Mouse (Mus musculus) large intestine, adult 2 months (tissue): Measurements from ENCODE around the gene Gpi1. TPM values are rescaled to one million over a fixed set of nuclear protein-coding genes. Genes with fewer than 3 reads are reported as not detected.
A peak's percentile ranks its signal among the peaks of the same experiment; 100 is the strongest.
"Not testable (repeated sequence)": the region's sequence is repeated elsewhere in the genome, so short reads cannot be mapped to it uniquely, and the experiment has no call there.

ENCODE experiments used
- DNase-seq: peaks from one replicate; pipeline ENCODE4 v3.0.0-alpha.2; 2012; ENCODE audit warnings: low read depth, low spot score
- WGBS: fragments of 180-500 bp; shearing (Covaris S2); methylation state at CpG from one replicate; pipeline ENCODE4 v1.1.7; 2018; 5-methylcytosine and 5-hydroxymethylcytosine counted together
- polyA plus RNA-seq: library from polyadenylated mRNA; depleted of rRNA; stranded (reverse); fragments of >200 nt; gene quantifications from 2 replicates; pipeline ENCODE4 v1.2.3, GENCODE M21; 2012

The Gpi1 gene
- polyA plus RNA-seq, 1 experiment: 315 TPM

DNA sequence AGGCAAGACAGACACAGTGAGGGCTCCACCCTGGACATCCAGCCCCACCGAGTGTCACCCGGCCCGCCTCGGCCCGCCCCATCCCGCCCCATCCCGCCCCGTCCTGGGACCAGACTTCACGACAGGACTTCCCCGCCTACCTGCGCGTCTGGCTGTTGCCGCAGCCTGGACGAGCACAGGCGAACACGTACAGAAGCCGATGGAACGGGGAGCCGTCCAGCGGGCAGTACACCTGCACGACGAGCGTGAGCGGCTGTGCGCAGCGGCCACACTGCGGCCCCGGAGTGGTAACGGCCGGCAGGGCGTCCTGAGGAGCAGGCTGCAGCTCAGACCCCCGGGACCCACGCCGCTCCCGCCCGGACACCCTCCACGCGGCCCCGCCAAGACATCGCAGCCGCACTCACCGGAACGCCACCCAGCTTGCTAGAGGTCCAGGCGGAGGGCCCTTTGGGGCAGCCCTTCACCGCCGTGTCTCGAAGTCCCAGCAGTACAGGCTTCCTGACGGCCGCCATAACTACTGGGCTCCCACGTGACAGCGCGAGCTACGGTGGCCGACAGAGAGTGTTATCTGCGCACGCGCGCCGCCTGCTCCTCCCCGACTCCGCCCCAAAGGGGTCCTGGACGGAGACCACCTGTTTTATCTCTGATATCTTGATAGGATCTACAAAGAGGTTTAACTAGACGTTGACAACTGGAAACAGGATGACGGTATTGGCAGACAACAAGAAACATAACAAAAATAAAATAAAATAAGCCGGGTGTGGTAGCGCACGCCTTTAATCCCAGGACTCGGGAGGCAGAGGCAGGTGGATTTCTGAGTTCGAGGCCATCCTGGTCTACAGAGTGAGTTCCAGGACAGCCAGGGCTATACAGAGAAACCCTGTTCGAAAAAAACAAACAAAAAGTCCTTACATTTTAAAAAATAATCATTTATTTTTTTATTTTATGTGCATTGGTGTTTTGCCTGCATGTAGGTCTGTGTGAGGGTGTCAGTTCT is 33.7 kb downstream of the Gpi1 start, which contains the start of gene Pdcd2l:
Gene Pdcd2l, minus strand, starts transcription at position 530 of the 997 bp plus-strand sequence.
- whole genome bisulfite sequencing: 1% methylated on average over 69 of the region's 70 CpGs
- DNase-seq: no peak

GRCm38 (mm10) chr7:34195632-34196031 is 34.5 kb downstream of the Gpi1 start:
- DNase-seq: no peak
- WGBS: 37% methylated on average over 3 of the region's 3 CpGs

DNA sequence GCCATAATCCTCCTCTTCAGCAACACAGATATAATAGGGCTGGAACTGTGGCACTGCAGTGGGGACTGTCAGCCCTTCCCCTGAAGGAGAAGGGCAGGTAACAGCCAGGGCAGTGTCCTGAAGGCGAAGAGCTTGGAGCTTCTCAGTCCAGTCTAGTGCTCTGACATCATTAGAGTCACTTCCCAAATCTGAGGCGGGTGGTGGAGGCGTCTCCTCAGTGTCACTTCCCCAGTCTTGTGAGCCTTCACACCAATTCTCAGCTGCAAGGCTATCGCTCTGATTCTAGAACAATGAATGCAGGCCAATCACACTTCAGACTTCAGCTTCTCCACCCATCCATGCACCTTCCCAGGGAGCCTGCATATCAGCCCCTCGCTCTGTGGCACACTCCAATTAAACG is 37.3 kb downstream of the Gpi1 start:
- WGBS: 88% methylated on average over 6 of the region's 6 CpGs
- no peak for DNase-seq

GRCm38 (mm10) chr7:34189376-34189989 is 40.7 kb downstream of the Gpi1 start:
- DNase-seq: no peak

GRCm38 (mm10) chr7:34183794-34184193 is 46.3 kb downstream of the Gpi1 start:
- no peak for DNase-seq
- WGBS: 90% methylated on average over 3 of the region's 3 CpGs

More at GRCm38 (mm10) chr7:34189376-34189989, 40.7 kb downstream of the Gpi1 start:
- WGBS: 86% methylated on average over 12 of the region's 12 CpGs

DNA sequence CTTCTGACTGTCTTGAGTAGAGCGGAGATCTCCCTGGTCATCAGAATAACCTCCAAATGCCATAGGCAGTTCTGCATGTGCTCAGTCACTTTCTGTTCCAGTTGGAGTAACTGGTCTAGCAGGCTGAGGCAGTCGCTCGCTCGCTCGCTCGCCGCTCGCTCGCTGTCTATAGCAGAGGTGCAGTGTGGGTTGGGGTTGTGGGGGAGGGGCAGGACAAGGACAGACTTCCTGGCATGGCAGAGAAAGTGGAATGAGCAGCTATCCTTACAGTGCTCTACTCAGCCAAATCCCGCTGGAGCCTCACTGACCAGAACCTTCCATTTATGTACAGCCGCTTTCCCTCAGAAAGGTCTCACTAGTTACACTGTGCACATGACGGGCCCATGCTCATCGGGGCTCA is 46.8 kb downstream of the Gpi1 start:
- 95% methylated on average over 13 of the region's 13 CpGs for WGBS

GRCm38 (mm10) chr7:34176241-34176640 is 53.9 kb downstream of the Gpi1 start:
- not testable (repeated sequence) for DNase-seq
- WGBS: 85% methylated on average over 6 of the region's 6 CpGs

More for the DNA sequence above, 46.8 kb downstream of the Gpi1 start:
- no peak for DNase-seq

DNA sequence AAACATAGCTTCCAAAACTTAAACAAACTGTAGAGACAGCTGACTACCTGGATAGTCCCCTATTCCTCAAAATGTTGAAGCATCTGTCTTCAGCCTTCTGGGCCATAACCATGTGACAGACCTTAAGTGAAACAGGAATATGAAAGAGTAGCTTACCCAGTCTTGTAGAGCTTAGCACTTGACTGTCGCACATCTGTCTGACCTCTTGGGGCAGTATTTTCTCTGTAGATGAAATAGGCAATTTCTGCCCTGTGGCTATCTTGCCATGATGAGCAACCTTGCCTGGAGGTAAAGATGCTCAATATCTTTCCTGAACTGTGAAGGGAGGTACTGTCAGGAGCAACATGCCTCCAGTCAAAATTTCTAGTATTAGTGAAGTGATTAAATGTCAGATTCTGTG is 57.9 kb downstream of the Gpi1 start:
- no peak for DNase-seq
- 67% methylated on average over 1 of the region's 1 CpGs for WGBS

DNA sequence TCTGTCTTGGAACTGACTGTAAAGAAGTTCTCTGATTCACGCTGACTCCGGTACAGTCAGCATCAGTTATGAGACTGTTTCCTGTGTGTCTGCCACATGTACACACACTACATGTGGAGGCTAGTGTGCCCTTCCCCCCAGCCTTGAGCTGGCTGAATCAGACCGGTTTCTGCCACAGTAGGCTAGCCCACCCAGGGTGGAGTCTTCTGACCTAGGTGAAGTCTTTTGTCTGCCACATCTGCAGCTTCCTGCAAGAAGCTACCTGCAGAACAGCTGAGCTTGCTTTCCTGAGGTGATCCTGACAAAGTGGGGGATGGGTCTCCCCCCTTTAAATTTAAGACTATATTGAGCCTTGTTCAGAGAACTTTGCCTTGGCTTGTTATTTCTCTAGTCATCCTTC is 60.7 kb downstream of the Gpi1 start, which contains the start of gene Uba2:
Gene Uba2, minus strand, starts transcription at position 146 of the 400 bp plus-strand sequence.
- 76% methylated on average over 3 of the region's 3 CpGs for WGBS
- DNase-seq: no peak

DNA sequence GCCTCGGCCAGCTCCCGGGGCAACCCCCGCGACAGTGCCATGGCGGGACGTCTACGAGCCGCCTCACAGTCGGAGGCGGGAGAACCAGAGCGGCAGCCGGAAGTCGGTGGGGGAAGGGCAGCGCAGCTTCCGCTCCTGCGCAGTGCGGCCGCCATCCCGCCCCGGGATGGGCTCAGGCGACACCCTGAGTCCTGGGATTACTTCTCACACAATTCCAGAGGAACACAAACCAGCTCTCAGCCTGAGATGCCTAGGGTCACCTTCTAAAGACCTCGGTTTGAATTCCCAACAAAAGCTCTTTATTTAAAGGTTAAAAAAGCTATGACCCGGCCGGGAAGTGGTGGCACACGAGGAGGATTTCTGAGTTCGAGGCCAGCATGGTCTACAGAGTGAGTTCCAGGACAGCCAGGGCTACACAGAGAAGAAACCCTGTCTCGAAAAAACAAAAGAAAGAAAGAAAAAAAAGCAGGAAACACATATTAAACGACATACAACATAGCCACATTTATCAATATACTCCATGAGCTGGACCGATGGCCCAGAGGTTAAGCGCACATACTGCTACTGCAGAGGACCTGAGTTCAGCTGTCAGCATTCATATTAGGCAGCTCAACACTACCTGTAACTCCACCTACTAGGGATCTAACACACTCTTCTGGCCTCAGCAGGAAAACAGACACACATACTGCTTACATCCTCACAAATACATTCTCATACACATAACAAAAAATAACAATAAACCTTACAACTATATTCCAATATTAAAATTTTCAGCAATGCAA is 61.5 kb downstream of the Gpi1 start:
- peak; percentile 54 for DNase-seq
- WGBS: 11% methylated on average over 30 of the region's 30 CpGs

- no peak for DNase-seq
- under 1% methylated on average over 54 of the region's 54 CpGs for WGBS
Measured at GRCm38 (mm10) chr7:34167766-34168469, 62.2 kb downstream of the Gpi1 start.

DNA sequence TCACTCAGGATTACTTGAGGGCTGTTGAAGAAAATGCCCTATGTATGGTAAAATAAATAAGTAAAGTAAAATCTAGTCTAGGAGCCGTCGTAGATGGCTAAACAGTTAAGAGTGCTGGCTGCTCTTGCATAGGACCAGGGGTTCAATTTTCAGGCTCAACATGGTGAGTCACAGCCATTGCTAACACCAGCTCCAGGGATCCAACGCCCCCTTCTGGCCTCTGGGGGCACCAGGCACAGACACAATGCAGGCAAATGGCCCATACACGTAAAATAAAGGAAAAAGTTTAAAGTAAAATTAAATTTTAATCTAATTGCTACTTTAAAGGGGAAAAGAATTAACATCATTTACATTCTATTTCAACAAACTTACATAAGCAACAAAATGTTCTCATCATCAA is 63.3 kb downstream of the Gpi1 start:
- WGBS: 49% methylated on average over 4 of the region's 4 CpGs
- DNase-seq: no peak

- 62% methylated on average over 3 of the region's 3 CpGs for WGBS
Measured at GRCm38 (mm10) chr7:34165999-34166398, 64.1 kb downstream of the Gpi1 start.

GRCm38 (mm10) chr7:34164671-34165070 is 65.5 kb downstream of the Gpi1 start:
- WGBS: 87% methylated on average over 7 of the region's 7 CpGs

More at GRCm38 (mm10) chr7:34165999-34166398, 64.1 kb downstream of the Gpi1 start:
- no peak for DNase-seq

DNA sequence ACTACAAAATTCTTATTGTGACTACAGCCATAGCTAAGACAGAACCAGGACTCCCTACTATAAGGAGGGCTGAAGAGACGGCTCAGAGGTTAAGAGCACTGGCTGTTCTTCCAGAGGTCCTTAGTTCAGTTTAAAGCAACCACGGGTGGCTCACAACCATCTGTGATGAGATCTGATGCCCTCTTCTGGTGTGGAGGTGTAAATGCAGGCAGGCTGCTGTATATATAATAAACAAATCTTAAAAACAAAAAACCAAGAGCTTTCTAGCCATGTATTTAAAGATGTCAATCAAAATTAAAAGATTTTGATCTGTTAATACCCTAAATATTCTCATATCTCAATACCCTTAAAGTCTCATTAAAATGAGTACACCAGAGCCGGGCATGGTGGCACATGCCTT is 71.0 kb downstream of the Gpi1 start:
- 94% methylated on average over 3 of the region's 3 CpGs for WGBS
- DNase-seq: no peak

More at GRCm38 (mm10) chr7:34164671-34165070, 65.5 kb downstream of the Gpi1 start:
- no peak for DNase-seq

- no peak for DNase-seq
- 72% methylated on average over 3 of the region's 3 CpGs for WGBS
Measured at GRCm38 (mm10) chr7:34157994-34158393, 72.1 kb downstream of the Gpi1 start.
